Mouse (Mus musculus): ENCODE results near the gene Snx8. TPM values are rescaled to one million over a fixed set of nuclear protein-coding genes. Genes with fewer than 3 reads are reported as not detected.

Gene Snx8
- total and polyA plus RNA-seq, 2 experiments from 2014 or later: 36.2 to 79.6 TPM

DNA sequence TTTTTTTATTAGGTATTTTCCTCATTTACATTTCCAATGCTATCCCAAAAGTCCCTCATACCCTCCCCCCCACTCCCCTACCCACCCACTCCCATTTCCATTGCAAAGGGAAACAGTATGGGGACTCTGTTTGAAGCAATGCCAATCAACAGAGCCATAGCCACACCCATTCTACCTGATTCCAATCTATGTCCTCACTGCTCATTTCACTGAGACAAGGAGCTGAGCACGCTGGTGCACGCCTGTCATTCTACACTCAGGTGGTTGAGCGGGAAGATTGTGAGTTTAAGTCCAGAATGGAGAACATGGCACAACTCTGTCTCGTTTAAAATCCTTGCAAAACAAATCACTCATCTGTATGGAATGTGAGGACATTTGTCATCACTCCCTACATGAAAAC lies 56.5 kb downstream of the Snx8 start:
- ATAC-seq: no peak
- Histone ChIP-seq H3K9me3 (ENCODE audit: low read length) (no peaks in the 10 kb centered on the region), H3K27me3 (ENCODE audit: insufficient read depth, low read length) (no peaks in the 10 kb centered on the region), H3K36me3 (ENCODE audit: insufficient read depth, low read length) (peaks cover 8% of the 10 kb centered on the region; the same call in 1 of the 2 replicates), H3K4me2 (ENCODE audit: low read depth, low read length) (no peak overlapping the region), H3K27ac (no peak overlapping the region), H3K4me3 (ENCODE audit: low read length) (no peak overlapping the region), H3K9ac (replicated peaks; ENCODE audit: low read length) (no peak overlapping the region), H3K4me1 (ENCODE audit: insufficient read depth, low read length) (peaks cover 10% of the 10 kb centered on the region)
- 64% methylated on average over 4 of the region's 4 CpGs for WGBS
- no peak for TF ChIP-seq CTCF (IDR thresholded peaks at IDR 0.05; ENCODE audit: low read depth)
- no peak for DNase-seq (ENCODE audit: low spot score)

DNA sequence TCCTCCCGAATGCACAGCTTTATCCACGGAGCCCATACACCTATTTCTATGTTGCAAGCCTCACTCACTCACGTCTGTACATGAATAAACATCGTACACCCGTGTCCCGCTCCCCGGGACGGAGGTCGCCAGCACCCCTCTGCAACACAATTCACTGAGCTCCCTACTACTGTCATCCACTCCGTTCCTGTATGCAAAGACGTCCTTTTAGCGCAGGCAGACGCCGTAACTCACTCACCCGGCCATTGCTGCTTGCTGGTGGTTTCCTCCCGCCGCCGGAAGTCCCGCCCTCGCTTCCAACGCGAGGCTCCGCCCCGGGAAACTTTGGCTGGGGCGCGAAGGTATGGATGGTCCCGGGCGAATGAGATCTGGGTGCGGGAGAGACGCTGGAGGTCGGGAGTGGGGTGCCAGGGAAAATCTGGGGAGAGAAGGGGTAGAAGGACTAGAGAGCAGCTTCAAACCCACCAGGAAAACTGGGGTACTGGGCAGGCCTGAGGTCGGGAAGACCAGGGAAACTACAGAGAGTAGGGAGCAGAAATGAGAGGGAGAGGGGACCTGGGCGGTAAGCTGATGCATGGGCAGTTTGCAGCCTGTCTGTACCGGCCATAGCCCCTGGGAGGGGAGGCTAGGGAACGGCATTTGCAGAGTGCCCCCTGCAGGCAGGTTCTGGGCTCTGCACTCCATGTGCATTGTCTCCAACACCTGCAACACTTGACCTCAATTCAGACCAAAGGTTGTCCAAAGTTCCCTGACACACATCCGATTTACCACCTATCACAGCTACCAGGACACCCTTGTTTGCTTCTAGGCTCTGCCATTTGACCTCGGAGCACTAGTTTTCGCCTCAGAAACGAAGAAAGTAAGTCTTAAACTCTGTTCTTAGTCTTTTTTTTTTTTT lies 57.2 kb downstream of the Snx8 start, which contains the start of gene Mrm2:
TSS of gene Mrm2 (minus strand) at position 284 of the 898 bp plus-strand sequence.
- ATAC-seq: peak; percentile 86
- WGBS: under 1% methylated on average over 39 of the region's 39 CpGs
- peak within 1 kb of the TSS; percentile 66 for H3K9ac ChIP-seq (replicated peaks; ENCODE audit: low read length)

GRCm38 (mm10) chr5:140324058-140324457 lies 65.0 kb downstream of the Snx8 start:
- Histone ChIP-seq H3K4me2 (ENCODE audit: low read depth, low read length) (no peak overlapping the region), H3K4me3 (ENCODE audit: low read length) (no peak overlapping the region), H3K27me3 (ENCODE audit: insufficient read depth, low read length) (no peaks in the 10 kb centered on the region), H3K9me3 (ENCODE audit: low read length) (no peaks in the 10 kb centered on the region), H3K9ac (replicated peaks; ENCODE audit: low read length) (no peak overlapping the region), H3K27ac (no peak overlapping the region), H3K4me1 (ENCODE audit: insufficient read depth, low read length) (peaks cover 6% of the 10 kb centered on the region; the same call in 1 of the 2 replicates), H3K36me3 (ENCODE audit: insufficient read depth, low read length) (peaks cover 8% of the 10 kb centered on the region; the same call in 1 of the 2 replicates)
- no peak for DNase-seq (ENCODE audit: low spot score)
- no peak for TF ChIP-seq CTCF (IDR thresholded peaks at IDR 0.05; ENCODE audit: low read depth)
- no peak for ATAC-seq
- WGBS: 90% methylated on average over 5 of the region's 5 CpGs

More for the DNA sequence above, 57.2 kb downstream of the Snx8 start, which contains the start of gene Mrm2:
- Histone ChIP-seq H3K36me3 (ENCODE audit: insufficient read depth, low read length) (peaks cover 8% of the 10 kb centered on the region; the same call in 1 of the 2 replicates), H3K9me3 (ENCODE audit: low read length) (no peaks in the 10 kb centered on the region), H3K4me3 (ENCODE audit: low read length) (peak within 1 kb of the TSS; percentile 62), H3K4me1 (ENCODE audit: insufficient read depth, low read length) (peaks cover 10% of the 10 kb centered on the region), H3K27ac (peak within 1 kb of the TSS; percentile 86), H3K27me3 (ENCODE audit: insufficient read depth, low read length) (no peaks in the 10 kb centered on the region), H3K4me2 (ENCODE audit: low read depth, low read length) (peak within 1 kb of the TSS; percentile 85)
- peak; percentile 83 for TF ChIP-seq CTCF (IDR thresholded peaks at IDR 0.05; ENCODE audit: low read depth)
- DNase-seq (ENCODE audit: low spot score): peak; percentile 86

DNA sequence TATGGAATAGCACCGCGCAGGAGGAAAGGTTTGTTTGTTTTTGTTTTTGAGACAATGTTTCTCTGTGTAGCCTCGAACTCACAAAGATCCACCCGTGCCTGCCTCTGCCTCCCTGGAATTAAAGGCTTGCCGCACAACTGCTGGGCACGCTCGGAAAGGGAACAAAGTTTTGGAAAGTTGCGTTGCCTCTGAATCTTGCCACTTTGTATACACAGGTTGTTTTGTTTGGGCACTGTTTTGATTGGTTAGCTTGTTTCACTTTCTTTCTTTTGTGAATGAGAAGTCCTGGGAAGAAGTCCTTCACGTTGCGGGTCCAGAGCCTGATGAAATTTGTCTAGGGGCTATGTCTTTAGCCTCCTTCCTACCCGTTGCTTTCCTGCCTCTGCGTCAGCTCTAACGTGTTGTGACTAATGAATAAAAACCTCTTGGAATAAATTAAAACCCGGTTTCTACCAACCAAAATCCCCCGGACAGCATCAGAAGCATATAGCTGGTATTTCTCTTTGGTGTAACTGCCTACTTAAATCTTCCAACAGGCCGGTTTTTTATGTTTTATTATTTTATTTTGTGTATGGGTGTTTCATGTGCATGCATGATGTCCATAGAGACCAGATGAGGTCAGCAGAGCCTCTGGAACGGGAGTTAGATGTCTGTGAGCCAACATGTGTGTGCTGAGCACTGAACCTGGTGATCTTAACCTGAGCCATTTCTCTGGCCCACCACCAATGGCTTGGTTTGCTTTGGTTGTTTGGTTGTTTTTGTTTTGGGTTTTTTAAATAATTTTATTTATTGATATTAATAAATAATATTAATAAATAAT lies 67.1 kb downstream of the Snx8 start:
- H3K27me3 ChIP-seq (ENCODE audit: insufficient read depth, low read length): no peaks in the 10 kb centered on the region
- peak; percentile 23 for DNase-seq (ENCODE audit: low spot score)
- peak overlapping the region; percentile 94 for H3K4me2 ChIP-seq (ENCODE audit: low read depth, low read length)
- no peaks in the 10 kb centered on the region for H3K9me3 ChIP-seq (ENCODE audit: low read length)
- peaks cover 6% of the 10 kb centered on the region; the same call in 1 of the 2 replicates for H3K4me1 ChIP-seq (ENCODE audit: insufficient read depth, low read length)
- 1% methylated on average over 17 of the region's 17 CpGs for WGBS
- peak overlapping the region; percentile 95 for H3K9ac ChIP-seq (replicated peaks; ENCODE audit: low read length)
- peak overlapping the region; percentile 85 for H3K27ac ChIP-seq
- no peak for ATAC-seq
- TF ChIP-seq CTCF (IDR thresholded peaks at IDR 0.05; ENCODE audit: low read depth): peak; percentile 17
- H3K36me3 ChIP-seq (ENCODE audit: insufficient read depth, low read length): no peaks in the 10 kb centered on the region
- peak overlapping the region; percentile 96 for H3K4me3 ChIP-seq (ENCODE audit: low read length)

DNA sequence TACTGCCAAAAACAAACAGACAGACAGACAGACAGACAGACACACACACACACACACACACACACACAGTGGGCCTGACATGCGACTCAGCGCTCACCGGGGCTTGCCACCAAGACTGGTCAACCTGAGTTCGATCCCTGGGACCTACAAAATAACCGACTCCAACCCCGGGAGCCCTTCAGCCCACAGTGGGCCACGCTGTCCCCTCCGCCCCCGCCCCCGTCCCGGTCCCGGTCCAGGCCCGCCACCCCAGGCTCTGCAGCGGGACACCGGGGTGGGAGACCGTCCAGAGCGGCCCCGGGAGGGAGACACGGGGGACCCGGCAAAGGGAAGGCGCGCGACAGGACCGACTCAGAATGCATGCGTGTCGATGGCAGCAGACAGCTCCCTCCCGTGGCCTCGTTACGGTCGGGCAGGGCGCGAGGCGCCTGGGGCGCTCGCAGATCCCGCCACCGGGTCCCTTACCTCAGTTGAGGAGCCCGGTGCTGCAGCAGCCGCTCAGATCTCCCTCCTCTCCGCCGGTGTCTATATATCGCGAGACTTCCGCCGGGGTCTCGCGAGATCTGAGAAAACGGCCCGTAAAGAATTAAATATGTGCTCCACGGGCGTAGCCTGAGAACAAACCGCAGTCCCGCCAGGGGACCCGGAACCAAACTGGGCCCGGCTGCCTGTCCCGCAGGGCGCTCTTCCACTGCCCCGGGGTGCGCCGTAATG lies 67.9 kb downstream of the Snx8 start, which contains the start of the genes Mad1l1 and Nudt1:
TSS of gene Mad1l1 (minus strand) at position 511 of the 714 bp plus-strand sequence.
TSS of gene Nudt1 (plus strand) at position 615 of the 714 bp plus-strand sequence.
- Histone ChIP-seq H3K27me3 (ENCODE audit: insufficient read depth, low read length) (no peaks in the 10 kb centered on the region), H3K36me3 (ENCODE audit: insufficient read depth, low read length) (no peaks in the 10 kb centered on the region), H3K9ac (replicated peaks; ENCODE audit: low read length) (peak within 1 kb of the TSS; percentile 95), H3K9me3 (ENCODE audit: low read length) (no peaks in the 10 kb centered on the region), H3K27ac (peak within 1 kb of the TSS; percentile 85), H3K4me2 (ENCODE audit: low read depth, low read length) (peak within 1 kb of the TSS; percentile 94), H3K4me1 (ENCODE audit: insufficient read depth, low read length) (peaks cover 6% of the 10 kb centered on the region; the same call in 1 of the 2 replicates), H3K4me3 (ENCODE audit: low read length) (peak within 1 kb of the TSS; percentile 96)
- TF ChIP-seq CTCF (IDR thresholded peaks at IDR 0.05; ENCODE audit: low read depth): peak; percentile 15
- peak; percentile 96 for DNase-seq (ENCODE audit: low spot score)
- WGBS: under 1% methylated on average over 60 of the region's 60 CpGs
- peak; percentile 94 for ATAC-seq

All from hindbrain, postnatal 0 days (tissue).